Mouse (Mus musculus) heart, adult 9 months (tissue): Measurements from ENCODE around the gene Adamts2.

ENCODE experiments used
- DNase-seq, 2 experiments: peaks; one replicate each; pipeline ENCODE4 v3.0.0; 2022; ENCODE audit warnings: low spot score in 2 of 2

Adamts2 gene

GRCm38 (mm10) chr11:50601641-50602355 is at the start of gene Adamts2:
Adamts2 (plus strand) TSS chr11:50602084.
- DNase-seq, result peak; percentile 61 to 73

- no peak for DNase-seq
Measured at GRCm38 (mm10) chr11:50557064-50557463, 44.8 kb upstream of the Adamts2 start.

- peak; percentile 15 to 26 for DNase-seq
Measured at GRCm38 (mm10) chr11:50559108-50559507, 42.8 kb upstream of the Adamts2 start.

GRCm38 (mm10) chr11:50565466-50566211 is 36.2 kb upstream of the Adamts2 start:
- no peak for DNase-seq

- DNase-seq, result no peak
Measured at GRCm38 (mm10) chr11:50571448-50571847, 30.4 kb upstream of the Adamts2 start.

- DNase-seq, result no peak
Measured at GRCm38 (mm10) chr11:50576521-50576920, 25.4 kb upstream of the Adamts2 start.

- peak in 1 of 2 experiments; percentile 33 for DNase-seq
Measured at GRCm38 (mm10) chr11:50587026-50587425, 14.9 kb upstream of the Adamts2 start.

GRCm38 (mm10) chr11:50587787-50588186 is 14.1 kb upstream of the Adamts2 start:
- DNase-seq, result peak in 1 of 2 experiments; percentile 40

GRCm38 (mm10) chr11:50589060-50589459 is 12.8 kb upstream of the Adamts2 start:
- DNase-seq, result no peak

- no peak for DNase-seq
Measured at GRCm38 (mm10) chr11:50591053-50591452, 10.8 kb upstream of the Adamts2 start.

GRCm38 (mm10) chr11:50592892-50593553 is 8.9 kb upstream of the Adamts2 start:
- DNase-seq, result no peak

GRCm38 (mm10) chr11:50596571-50596970 is 5.3 kb upstream of the Adamts2 start:
- DNase-seq, result no peak

- no peak for DNase-seq
Measured at GRCm38 (mm10) chr11:50599156-50599555, 2.7 kb upstream of the Adamts2 start.

- DNase-seq, result peak; percentile 39 to 52
Measured at GRCm38 (mm10) chr11:50602356-50603081, 635 bp downstream of the Adamts2 start.

GRCm38 (mm10) chr11:50603082-50603910 is 1.4 kb downstream of the Adamts2 start:
- DNase-seq, result peak; percentile 49 to 51

- DNase-seq, result no peak
Measured at GRCm38 (mm10) chr11:50604371-50604770, 2.5 kb downstream of the Adamts2 start.

GRCm38 (mm10) chr11:50611181-50611580 is 9.3 kb downstream of the Adamts2 start:
- no peak for DNase-seq

GRCm38 (mm10) chr11:50617015-50617543 is 15.2 kb downstream of the Adamts2 start:
- DNase-seq, result peak; percentile 46 to 63

GRCm38 (mm10) chr11:50620926-50621325 is 19.0 kb downstream of the Adamts2 start:
- no peak for DNase-seq

- DNase-seq, result no peak
Measured at GRCm38 (mm10) chr11:50621364-50621763, 19.5 kb downstream of the Adamts2 start.
